Mouse (Mus musculus) heart, postnatal 0 days (tissue): ENCODE data around the gene Sgms1.

Experiments
- CTCF ChIP-seq: IDR thresholded peaks from 2 replicates; pipeline ENCODE4 v1.5.1; 2016; ENCODE audit warnings: antibody characterized with exemption, control low read depth, low read depth
- EP300 ChIP-seq: IDR thresholded peaks from 2 replicates; pipeline ENCODE4 v1.6.1; 2016; ENCODE audit warnings: antibody characterized with exemption, low read depth

GRCm38 (mm10) chr19:32342436-32342835 is 47.1 kb downstream of the Sgms1 start:
- TF ChIP-seq EP300, result no peak
- TF ChIP-seq CTCF, result no peak
